Mouse (Mus musculus) regulatory T cell (primary cell): ENCODE results near the gene Cyp4a29.
"Not testable (repeated sequence)": the region's sequence is repeated elsewhere in the genome, so short reads cannot be mapped to it uniquely, and the experiment has no call there.

ENCODE experiments used
- in situ Hi-C: fragments of 300-600 bp; cut with MboI, MseI; formaldehyde crosslinking; loops from one replicate; pipeline ENCODE4 v1.15.1; 2025; ENCODE audit warnings: high pct_unique_total_duplicates

Cyp4a29 gene

GRCm38 (mm10) chr4:115241784-115242183 lies at the start of gene Cyp4a29:
TSS of gene Cyp4a29 (plus strand) at chr4:115242084.
- in situ Hi-C loops, result no loop called here

- in situ Hi-C loops, result not testable (repeated sequence)
These were observed 9.0 kb upstream of the Cyp4a29 start for GRCm38 (mm10) chr4:115232901-115233300.

GRCm38 (mm10) chr4:115236462-115237096 lies 5.3 kb upstream of the Cyp4a29 start:
- in situ Hi-C loops, result no loop called here

- in situ Hi-C loops, result not testable (repeated sequence)
These were observed 23.0 kb downstream of the Cyp4a29 start for GRCm38 (mm10) chr4:115264687-115265569.

GRCm38 (mm10) chr4:115278215-115278982 lies 36.5 kb downstream of the Cyp4a29 start:
- in situ Hi-C loops, result not testable (repeated sequence)

- in situ Hi-C loops, result no loop called here
These were observed 38.5 kb downstream of the Cyp4a29 start for GRCm38 (mm10) chr4:115280342-115280741.

- in situ Hi-C loops, result not testable (repeated sequence)
These were observed 38.9 kb downstream of the Cyp4a29 start for GRCm38 (mm10) chr4:115280779-115281178.

GRCm38 (mm10) chr4:115281231-115281767 lies 39.4 kb downstream of the Cyp4a29 start:
- in situ Hi-C loops, result not testable (repeated sequence)

- in situ Hi-C loops, result loop anchor here (5.0 kb wide), 1 partner anchor 114 kb away; the partner anchor contains the start of gene Cyp4a12b
These were observed 56.9 kb downstream of the Cyp4a29 start, which contains the start of gene Cyp4a12a for GRCm38 (mm10) chr4:115298746-115299145. TSS of gene Cyp4a12a (plus strand) at chr4:115299046.
